Mouse (Mus musculus) spleen, postnatal 36 days (tissue): ENCODE measurements at regions not wholly inside any gene's neighbourhood (a gene's known extent, or its start where the extent isn't known, plus 50 kb on each side); places are given as distances from the start of the nearest gene placed in this dataset.

Experiments
- DNase-seq, 2 experiments: peaks; one replicate each; pipeline ENCODE4 v3.0.0; 2022; ENCODE audit warnings: low spot score in 2 of 2, mixed read lengths in 1 of 2

DNA sequence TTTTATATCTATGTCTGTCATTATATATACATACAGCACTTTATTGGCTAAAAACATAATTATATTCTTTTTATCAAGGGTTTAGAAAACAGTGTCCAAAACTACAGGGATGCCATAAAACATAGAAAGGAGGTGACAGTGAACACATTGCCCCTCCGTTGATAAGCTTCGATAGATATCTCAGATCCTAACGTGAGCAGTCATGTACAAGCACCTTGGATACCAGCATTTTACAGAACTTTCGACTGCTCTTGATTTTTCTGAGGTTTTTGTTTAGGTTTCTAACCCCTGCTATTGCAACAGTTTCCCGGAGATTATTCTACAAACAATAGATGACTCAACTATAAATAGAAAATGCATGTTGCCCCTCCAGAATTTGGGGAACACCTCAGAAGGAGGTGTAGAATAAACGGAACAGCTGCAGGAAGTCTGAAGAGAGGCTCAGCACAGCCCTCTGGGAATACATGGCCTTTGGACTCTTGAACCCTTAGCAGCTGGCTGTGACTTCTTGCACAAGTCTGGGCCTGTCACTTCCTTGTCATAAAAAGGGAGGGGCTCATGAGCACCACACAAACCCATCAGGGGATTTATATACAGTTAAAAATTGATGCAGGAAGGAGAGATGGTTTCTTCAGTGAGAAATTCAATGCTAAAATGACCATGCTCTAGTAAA lies 87.1 kb upstream of the Gpc5 start:
- DNase-seq = no peak

DNA sequence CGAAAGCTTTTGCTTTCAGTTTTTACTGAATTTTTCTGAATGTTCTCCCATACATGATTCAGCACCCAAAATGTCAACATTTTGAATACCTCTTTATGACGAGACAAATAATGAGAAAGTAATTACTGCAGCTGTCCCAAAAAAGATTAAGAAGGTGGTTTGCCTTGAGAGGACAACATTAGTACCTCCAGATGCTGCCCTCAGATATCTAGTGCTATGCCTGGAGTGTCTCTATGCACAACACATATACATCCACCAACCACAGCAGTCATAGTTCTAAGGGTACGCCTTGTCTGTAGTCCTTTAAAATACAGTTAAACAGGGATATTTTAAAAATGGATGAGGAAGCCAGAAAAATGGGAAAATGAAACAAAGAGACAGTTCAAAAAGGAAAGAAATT lies 81.1 kb upstream of the Gpc5 start:
- no peak for DNase-seq

DNA sequence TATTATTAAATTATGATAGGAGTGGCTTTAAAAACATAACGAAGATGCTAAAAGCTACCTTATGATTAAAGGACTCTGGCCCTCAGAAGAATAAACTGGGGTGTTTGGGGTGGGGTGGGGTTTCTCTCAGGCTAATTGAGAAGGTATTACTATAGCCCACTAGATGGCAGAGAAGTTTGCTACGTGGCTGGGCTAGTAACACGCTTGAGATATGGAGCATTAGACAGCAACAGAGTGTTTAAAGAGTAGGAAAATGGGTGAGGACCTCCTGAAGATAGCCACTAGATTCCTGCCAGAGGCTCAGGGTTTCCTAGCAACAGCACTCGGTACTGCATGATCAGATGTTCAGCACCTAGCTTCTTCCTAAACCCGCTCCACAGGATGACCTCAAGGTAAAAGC lies 76.7 kb upstream of the Gpc5 start:
- DNase-seq = no peak

DNA sequence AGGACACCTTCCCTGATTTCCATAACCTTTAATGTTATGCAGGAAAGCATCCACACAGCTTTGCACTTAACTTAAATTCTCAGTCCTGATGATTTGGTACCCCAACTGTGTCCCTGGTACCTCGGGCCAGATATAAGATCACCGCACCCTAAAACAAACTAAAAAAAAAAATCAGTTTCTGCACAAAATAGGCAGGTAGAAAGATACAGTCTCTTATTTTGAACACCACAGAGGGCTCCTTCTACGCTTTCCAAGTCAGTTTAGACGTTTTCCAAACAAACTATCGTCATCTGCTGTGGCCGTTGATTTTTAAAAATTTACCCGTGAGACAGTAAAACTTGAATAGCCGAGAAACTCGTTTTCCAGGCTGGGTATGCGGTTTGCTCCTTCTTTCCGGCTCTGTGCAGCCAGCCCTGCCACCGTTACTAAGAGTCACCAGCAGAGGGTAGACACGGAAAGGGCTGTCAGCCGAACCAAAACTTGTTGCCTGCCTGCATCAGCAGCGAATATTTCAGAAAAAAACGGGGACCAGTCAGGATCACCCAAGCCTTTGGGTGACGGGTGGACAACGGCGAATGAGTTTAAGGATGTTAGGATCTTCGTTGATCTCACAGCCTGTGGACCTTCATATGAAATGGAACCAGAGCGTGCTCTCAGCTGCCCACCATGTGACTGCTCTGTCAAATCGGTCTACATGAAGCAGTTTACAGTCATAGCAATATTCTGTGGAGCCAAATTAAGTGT lies 74.4 kb upstream of the Gpc5 start:
- peak; percentile 18 to 35 for DNase-seq

DNA sequence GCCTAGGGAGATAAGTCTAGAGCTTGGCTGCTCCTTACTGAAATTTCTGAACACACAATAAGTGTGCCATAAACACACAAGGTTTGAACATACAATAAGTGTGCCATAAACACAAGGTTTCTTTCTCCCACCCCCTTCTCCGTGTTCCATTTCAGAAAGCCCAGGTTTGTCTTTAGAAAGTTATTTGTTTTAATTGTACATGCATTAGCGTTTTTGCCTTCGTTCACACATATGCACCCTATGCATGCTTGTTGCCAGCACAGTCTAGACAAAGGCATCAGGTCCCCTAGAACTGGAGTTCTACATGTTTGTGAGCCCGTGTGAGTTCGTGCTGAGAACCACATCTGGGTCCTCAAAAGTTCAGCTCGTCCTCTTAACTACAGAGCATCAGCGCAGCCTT lies 64.0 kb upstream of the Gpc5 start:
- no peak for DNase-seq

DNA sequence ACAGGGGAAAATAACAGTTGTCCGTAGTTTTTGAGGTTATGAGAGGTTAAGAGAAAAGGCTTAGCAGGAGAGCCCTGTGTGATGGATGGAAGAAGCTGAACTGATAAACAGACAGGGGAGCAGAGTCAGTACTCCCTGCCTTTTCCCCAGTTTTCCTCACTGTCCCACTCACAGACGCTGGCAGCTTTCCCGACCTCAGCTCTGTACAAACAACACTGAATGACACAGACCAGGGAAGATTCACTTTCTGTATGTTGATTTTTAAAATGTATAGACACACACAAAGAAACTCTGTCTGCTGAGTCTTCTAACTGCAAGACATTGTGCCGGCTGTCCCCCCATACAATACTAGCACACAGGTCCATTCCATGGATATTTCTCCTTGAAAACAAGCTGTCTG lies 60.3 kb upstream of the Gpc5 start:
- DNase-seq = no peak

DNA sequence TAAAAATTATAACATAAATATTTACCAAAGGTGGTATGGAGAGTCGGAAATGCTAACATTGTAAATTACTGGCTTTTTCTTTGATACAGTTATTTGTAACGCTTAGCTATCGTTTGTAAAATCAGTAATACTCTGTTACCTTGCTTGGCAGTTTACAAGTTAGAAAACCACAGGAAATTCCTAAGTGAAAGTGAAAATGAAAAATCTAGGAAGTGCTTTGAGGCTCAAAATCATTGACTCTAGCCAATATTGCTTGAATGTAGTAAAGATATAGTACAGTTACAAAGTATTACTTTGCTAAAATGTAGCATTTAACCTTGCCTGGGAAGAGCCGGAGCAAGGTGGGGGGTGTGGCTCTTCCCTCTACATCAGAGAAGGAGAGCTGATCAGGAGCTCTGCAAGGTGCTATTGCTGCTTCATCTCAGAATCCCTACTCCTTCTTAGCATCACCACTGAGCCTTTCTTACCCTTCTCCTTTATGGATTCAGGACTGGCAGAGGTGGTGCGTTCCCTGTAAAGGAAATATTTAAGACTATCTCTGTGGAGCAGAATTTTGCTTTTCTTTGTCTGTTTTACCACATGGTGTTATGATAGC lies 58.5 kb upstream of the Gpc5 start:
- no peak for DNase-seq

DNA sequence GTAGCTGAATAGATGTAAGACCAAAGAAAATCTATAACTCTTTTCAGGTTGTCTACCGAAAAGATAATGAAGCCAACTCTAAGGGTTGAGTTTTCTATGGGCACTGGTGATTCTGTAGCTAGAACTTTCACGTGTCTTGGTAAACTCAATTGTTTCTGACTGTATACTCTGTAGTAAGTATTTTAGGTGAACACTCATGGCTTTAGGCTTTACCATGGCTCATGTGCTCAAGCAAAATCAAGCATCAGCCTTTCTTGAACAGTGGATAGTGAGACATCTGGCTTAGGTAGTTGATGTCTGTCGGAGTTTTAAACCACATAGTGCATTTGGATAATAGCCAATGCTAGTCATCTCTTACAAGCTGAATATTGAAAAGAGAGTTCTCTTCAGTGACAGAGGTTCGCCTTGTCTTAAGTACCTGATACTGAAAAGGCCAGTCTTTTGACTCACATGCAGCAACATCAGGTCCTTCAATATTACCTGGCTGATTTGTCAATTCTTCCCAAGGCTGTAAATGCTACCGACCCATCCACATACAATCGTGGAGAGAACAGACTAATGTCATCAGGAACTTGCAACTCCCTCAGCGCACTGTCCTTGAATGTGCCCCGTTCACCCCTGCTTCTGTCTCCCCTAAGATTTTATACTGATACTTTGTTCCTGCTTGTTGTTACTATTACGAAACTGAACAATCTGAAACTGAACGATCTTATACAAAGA lies 57.1 kb upstream of the Gpc5 start:
- DNase-seq = no peak

DNA sequence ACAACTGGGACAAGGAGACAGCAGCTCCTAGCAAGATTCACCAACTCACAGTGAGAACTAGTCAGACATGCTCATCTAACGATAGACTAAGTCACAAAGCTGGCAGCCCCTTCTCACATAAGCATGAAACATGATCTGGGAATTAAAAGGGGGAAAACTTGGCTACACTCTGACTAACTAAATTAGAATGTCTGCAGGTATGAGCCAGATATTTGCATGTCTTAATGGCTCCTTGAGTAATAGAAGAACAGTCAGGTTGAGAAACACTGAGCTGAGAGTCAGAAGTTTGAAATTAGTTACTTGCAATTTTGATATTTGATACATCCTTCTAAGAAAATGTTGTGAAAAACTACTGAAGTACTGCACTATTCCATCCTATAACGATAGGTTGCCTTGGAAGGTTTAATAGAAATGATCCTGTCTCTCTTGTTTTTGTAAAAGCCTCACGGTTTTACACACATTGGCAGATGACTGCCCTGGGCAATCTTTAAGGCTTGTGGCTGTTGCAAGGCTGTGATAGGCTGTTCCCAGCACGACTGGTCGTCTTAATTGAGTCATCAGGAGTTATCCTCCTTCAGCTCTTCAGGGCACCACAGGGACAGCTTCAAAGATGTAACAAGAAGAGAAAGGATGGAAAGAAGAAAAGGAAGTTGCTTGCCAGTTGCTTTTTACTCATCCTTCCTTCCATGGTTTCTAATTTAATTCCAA lies 54.8 kb upstream of the Gpc5 start:
- DNase-seq = no peak

DNA sequence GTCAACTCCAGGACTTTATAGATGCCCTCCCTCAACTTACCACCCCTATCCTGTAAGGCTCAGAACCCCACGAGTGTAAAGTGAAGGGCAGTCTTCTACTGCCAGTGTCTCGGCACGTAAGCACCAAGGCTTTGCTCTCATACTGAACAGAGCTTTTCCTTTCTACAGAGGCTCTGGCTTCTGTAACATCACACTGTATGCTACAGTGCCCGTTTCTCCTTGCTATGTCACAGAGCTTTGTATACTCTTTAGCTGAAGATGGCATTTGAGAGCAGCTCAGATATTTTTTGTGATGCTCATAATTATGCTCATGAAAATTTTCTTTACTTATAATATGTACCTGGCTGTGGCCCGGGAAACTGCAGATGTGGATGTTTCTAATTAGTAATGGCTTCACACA lies 53.2 kb upstream of the Gpc5 start:
- no peak for DNase-seq

DNA sequence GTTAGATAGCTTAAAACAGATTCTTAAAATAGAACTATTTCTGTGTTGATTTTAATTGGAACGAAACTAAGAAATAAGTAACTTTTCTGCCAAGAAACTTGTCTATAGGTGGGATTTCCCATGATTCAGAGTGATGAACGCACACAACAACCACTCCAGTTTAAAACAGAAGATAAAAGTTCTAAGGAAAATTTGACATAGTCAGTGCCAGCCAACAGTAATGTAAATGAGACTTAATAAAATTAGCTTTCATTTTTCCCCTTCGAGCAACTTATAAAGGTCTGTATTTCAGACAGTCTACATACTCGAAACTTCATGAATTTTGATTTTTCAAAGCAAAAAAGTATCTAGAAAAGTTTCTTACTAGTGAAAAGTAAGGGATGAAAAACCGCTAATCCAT lies 52.5 kb upstream of the Gpc5 start:
- no peak for DNase-seq

DNA sequence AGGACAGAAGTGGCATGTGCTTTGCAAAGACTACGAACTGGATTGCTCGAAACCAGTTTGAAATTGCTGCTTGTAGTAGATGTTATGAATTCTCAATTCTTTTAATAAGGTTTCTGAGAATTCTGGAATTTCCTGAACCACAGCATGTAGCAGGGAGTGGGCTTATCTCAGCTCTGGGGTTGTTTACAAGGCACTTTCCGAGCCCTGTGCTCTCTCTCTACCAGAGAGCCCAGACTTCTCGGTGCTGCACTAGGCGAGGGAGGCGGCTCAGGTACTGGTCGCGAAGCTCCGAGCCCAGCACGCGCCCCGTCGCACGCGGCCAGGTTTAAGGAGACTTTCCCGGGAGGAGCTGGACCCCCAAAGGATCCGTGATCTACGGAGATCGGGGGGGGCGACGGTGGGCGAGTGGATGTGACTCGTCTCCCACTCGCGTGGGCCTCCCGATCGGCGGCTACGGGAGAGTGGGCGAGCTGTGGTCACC lies 51.9 kb upstream of the Gpc5 start:
- no peak for DNase-seq

DNA sequence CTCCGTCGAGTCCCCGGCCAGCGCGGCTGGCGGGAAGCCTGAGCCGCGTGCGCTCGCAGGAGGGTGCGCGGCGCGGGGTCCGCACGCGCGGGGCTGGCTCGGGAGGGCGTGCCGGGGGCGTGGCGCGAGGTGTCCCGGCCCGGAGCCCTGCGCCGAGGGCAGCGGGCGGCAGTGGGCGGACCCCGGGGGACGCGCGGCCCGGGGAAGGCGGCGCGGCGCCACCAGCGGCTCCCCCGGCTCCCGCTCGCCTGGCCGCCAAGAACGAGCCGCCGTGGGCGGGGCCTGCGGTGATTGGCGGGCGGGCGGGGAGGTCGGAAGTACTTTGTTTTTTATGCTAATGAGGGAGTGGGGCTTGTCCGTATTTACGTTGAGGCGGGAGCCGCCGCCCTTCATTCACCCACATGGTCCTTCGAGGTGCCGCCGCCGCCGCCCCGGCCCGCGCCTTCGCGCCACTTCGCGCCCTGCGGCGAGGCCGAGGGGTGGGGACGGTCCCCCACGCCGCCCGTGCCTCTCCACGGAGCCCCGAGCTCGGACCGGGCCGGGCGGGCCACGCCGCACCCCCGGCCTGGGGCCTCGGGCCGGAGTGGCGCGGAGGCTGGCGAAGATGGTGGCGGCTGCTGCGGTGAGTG lies 51.3 kb upstream of the Gpc5 start:
- peak; percentile 90 to 91 for DNase-seq

DNA sequence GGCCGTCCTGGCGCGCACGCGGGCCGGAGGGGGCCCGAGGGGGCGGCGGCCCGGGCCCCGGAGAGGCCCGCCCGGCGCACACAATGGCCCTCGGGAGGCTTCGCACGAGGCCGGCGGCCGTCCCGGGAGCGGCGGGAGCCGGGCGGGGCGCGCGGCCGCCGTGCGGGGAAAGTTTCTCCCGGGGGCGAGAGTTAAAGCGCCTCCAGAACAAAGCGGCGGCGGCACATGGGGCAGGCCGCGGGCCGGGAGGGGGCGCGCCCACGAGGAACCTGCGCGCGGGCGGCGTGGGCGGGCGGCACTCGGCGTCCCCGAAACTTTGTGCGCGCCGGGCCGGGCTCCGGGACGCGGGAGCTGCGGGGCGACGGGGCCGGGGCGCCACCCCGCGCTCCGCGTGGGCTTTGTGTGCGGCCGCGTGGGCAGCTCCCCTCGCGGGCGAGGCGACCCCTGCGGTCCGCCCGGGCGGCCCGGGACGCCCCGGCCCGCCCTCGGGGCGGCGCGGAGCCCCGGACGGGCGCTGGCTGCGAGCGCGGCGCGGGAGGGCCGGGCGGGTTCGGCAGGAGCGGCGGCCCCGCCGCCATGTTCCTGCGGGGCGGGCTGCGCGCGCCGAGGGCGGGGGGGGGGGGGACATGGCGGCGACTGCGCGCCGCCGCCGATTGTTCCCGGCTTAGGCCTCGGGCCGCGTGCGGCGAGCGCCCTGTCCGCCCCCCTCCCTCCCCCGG lies 50.5 kb upstream of the Gpc5 start:
- peak; percentile 30 to 45 for DNase-seq

DNA sequence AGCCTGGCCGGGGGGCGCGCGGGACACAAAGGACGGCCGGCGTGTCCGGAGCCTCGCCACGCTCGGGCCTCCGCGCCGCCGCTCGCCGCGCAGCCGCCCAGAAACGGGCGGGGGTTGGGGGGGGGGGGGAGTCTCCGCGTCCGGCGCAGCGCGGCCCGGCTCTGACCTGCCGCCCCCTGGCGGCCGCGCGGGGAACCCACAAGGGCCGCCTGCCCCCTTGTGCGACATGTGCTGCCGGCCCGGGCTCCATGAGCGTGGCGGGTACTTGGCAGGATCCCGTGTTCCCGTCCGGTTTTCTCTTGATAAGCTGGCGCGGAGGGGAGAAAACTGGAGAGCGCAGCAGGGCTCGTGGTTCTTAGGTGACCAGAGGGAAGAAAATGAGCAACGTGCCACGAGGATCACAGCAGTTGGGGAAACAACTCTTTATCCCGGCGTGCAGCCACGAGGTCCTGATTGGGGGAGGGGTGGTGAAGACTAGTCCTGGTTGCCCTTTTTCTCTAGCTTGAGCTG lies 49.9 kb upstream of the Gpc5 start:
- peak; percentile 78 to 80 for DNase-seq
